Mouse (Mus musculus): Measurements from ENCODE around the gene Tmem135.

GRCm38 (mm10) chr7:89253317-89253716 lies 150.7 kb downstream of the Tmem135 start:
- TF ChIP-seq EP300 (IDR thresholded peaks at IDR 0.05; ENCODE audit: insufficient read depth, low read depth, low read length) (no peak), POLR2A (IDR thresholded peaks at IDR 0.05; ENCODE audit: insufficient read depth, low read depth, low read length) (no peak), CTCF (IDR thresholded peaks at IDR 0.05) (no peak)

Measured in heart, adult 2 months (tissue).